22 mouse cellular contexts compared by ENCODE assay signal in the genomic region with DNA sequence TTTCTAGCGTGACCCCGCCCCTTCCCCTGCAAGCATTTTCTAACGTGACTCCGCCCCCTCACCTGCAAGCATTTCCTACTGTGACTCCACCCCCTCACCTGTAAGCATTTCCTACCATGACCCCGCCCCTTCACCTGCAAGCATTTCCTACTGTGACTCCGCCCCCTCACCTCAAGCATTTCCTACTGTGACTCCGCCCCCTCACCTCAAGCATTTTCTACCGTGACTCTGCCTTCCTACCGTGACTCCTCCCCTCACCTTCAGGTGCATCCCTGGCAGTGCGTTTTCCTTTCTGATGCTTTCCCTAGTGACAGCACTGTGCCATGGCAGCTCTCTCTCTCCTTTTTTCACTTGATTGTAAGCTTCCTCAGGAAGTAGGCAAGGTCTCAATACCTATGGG.
DNase-seq lines count a peak whose midpoint lies in the region; ATAC-seq and TF ChIP-seq lines count a peak whose summit lies in the region.
"Had no signal": no experiment of that assay in that cellular context is flagged by ENCODE, and none has a peak within 500 bp of the region (broad histone marks: within the 10 kb centered on the region; RNA-seq: fewer than 3 reads in every experiment).

No protein-coding gene starts in this region.

- 0 out of 2 replicates have a peak, but pooled peaks cover 4% of the 10 kb centered on the region for H3K4me1 ChIP-seq in lung, postnatal 0 days (ENCODE audit: insufficient read depth, low read depth, low read length)

- H3K27me3 ChIP-seq in lung, postnatal 0 days (replicated peaks; ENCODE audit: insufficient read depth, low read length): no peaks in the 10 kb centered on the region
- H3K27me3 ChIP-seq in splenic B cell, adult 2 months (ENCODE audit: control insufficient read depth, insufficient read depth, low read length, poor library complexity, severe bottlenecking): no peaks in the 10 kb centered on the region
- H3K27me3 ChIP-seq: CH12.LX; heart, embryonic 15.5 days; limb, embryonic 15.5 days; liver, embryonic 15.5 days had no signal

- no peak overlapping the region for H3K4me3 ChIP-seq in lung, postnatal 0 days (ENCODE audit: low read depth, low read length)
- H3K4me3 ChIP-seq: erythroblast, embryonic 14.5 days; heart, embryonic 15.5 days; limb, embryonic 15.5 days; liver, embryonic 15.5 days; myocyte had no signal

- H3K36me3 ChIP-seq in lung, postnatal 0 days (ENCODE audit: insufficient read depth, low read length): no peaks in the 10 kb centered on the region
- no peaks in the 10 kb centered on the region for H3K36me3 ChIP-seq in splenic B cell, adult 2 months (ENCODE audit: control insufficient read depth, insufficient read depth, low read length, poor library complexity, severe bottlenecking)
- H3K36me3 ChIP-seq: heart, embryonic 15.5 days; limb, embryonic 15.5 days; liver, embryonic 15.5 days had no signal

- no peak for TF ChIP-seq EP300 in lung, postnatal 0 days (IDR thresholded peaks at IDR 0.05)

- no peaks in the 10 kb centered on the region for H3K9me3 ChIP-seq in lung, postnatal 0 days (ENCODE audit: low read length)
- H3K9me3 ChIP-seq: heart, embryonic 15.5 days; limb, embryonic 15.5 days; liver, embryonic 15.5 days had no signal

- peak; percentile 23 for DNase-seq in CD4-positive, CD25-positive, alpha-beta regulatory T cell, adult 2 months (ENCODE audit: low read depth, low spot score)
- DNase-seq in lung, postnatal 0 days (ENCODE audit: low spot score): peak; percentile 81
- no peak for DNase-seq in lung, postnatal 25 days (ENCODE audit: low spot score)
- DNase-seq in induced T-regulatory cell, adult 2 months (ENCODE audit: low read depth): peak; percentile 14
- peak; percentile 6 for DNase-seq in splenic B cell, adult 2 months (ENCODE audit: low read depth, low spot score)
- DNase-seq in spleen, postnatal 14 days (ENCODE audit: low spot score in 2 of 2): no peak
- DNase-seq in gastrocnemius, postnatal 14 days: no peak
- DNase-seq: cerebellum, adult 18-20 months; cerebellum, postnatal 25 days; gastrocnemius, postnatal 25 days; heart, postnatal 4 days; midbrain, embryonic 14.5 days; right cerebral cortex, postnatal 14 days; thymus, postnatal 25 days had no signal

- WGBS in lung, postnatal 0 days: 37% methylated on average over 10 of the region's 10 CpGs

- intact Hi-C loops in gastrocnemius, postnatal 14 days (cut with DNase I; ENCODE audit: low total_unique reads): loop anchor here (10.0 kb wide), 1 partner anchor 145 kb away; no protein-coding TSS in a partner anchor

- no peak overlapping the region for H3K9ac ChIP-seq in lung, postnatal 0 days (replicated peaks; ENCODE audit: low read depth)
- H3K9ac ChIP-seq: heart, embryonic 15.5 days; limb, embryonic 15.5 days; liver, embryonic 15.5 days had no signal

- no peak overlapping the region for H3K4me2 ChIP-seq in lung, postnatal 0 days (replicated peaks; ENCODE audit: low read depth, low read length)
- H3K4me2 ChIP-seq: heart, embryonic 15.5 days; limb, embryonic 15.5 days; liver, embryonic 15.5 days had no signal

- no peak for TF ChIP-seq CTCF in lung, postnatal 0 days (IDR thresholded peaks at IDR 0.05)

- no peak for ATAC-seq in CD4-positive, CD25-positive, alpha-beta regulatory T cell, adult 4 months
- no peak for ATAC-seq in lung, postnatal 0 days
- ATAC-seq: forebrain, embryonic 14.5 days had no signal

- no peak overlapping the region for H3K27ac ChIP-seq in lung, postnatal 0 days (ENCODE audit: low read length)
- H3K27ac ChIP-seq: heart, embryonic 15.5 days; limb, embryonic 15.5 days; liver, embryonic 15.5 days had no signal

Comparison
In these comparisons a context has a peak if more than half of its experiments do, and no peak if none do; other contexts are left out.
1. DNase-seq: peak in CD4-positive, CD25-positive, alpha-beta regulatory T cell, adult 2 months (single experiment), lung, postnatal 0 days (single experiment), induced T-regulatory cell, adult 2 months (single experiment) and splenic B cell, adult 2 months (single experiment); none in lung, postnatal 25 days (single experiment), spleen, postnatal 14 days (0 of 2) and gastrocnemius, postnatal 14 days (single experiment).